Mouse (Mus musculus) cerebellum, adult 2 months (tissue): ENCODE data around the gene Sbk2.

Experiments
- CTCF ChIP-seq: fragments of 200-500 bp; IDR thresholded peaks from 2 replicates; pipeline ENCODE4 v1.5.1; 2011; ENCODE audit warnings: low read depth, mild to moderate bottlenecking, control low read depth, low read length, moderate library complexity, borderline replicate concordance; ENCODE audit not compliant: insufficient read depth
- POLR2A ChIP-seq: fragments of 200-500 bp; IDR thresholded peaks from 2 replicates; pipeline ENCODE4 v1.6.1; 2011; ENCODE audit warnings: low read length, control low read depth, borderline replicate concordance; ENCODE audit not compliant: insufficient read depth

- TF ChIP-seq CTCF: no peak
- no peak for TF ChIP-seq POLR2A
Measured at GRCm38 (mm10) chr7:4963527-4963926, 679 bp downstream of the Sbk2 start.
